Mouse (Mus musculus): ENCODE measurements at regions not wholly inside any gene's neighbourhood (a gene's known extent, or its start where the extent isn't known, plus 50 kb on each side); places are given as distances from the start of the nearest gene placed in this dataset.

GRCm38 (mm10) chr13:99118901-99119300 is 65.7 kb upstream of the Zfp366 start:
- Histone ChIP-seq H3K4me1 (peaks cover 3% of the 10 kb centered on the region), H3K9ac (no peak overlapping the region), H3K4me3 (no peak overlapping the region), H3K4me2 (no peak overlapping the region), H3K27me3 (no peaks in the 10 kb centered on the region), H3K36me3 (no peaks in the 10 kb centered on the region), H3K9me3 (no peaks in the 10 kb centered on the region), H3K27ac (no peak overlapping the region)
- no peak for ATAC-seq (ENCODE audit: insufficient number of reproducible peaks, low FRiP score, low TSS enrichment, low read depth)
- WGBS = 37% methylated on average over 7 of the region's 7 CpGs

GRCm38 (mm10) chr13:99115541-99115940 is 69.1 kb upstream of the Zfp366 start:
- 79% methylated on average over 7 of the region's 7 CpGs for WGBS
- Histone ChIP-seq H3K4me3 (no peak overlapping the region), H3K4me2 (no peak overlapping the region), H3K36me3 (no peaks in the 10 kb centered on the region), H3K4me1 (no peaks in the 10 kb centered on the region), H3K27me3 (no peaks in the 10 kb centered on the region), H3K9ac (no peak overlapping the region), H3K9me3 (no peaks in the 10 kb centered on the region), H3K27ac (no peak overlapping the region)
- ATAC-seq (ENCODE audit: insufficient number of reproducible peaks, low FRiP score, low TSS enrichment, low read depth) = no peak

GRCm38 (mm10) chr13:99114565-99114964 is 70.1 kb upstream of the Zfp366 start:
- ATAC-seq (ENCODE audit: insufficient number of reproducible peaks, low FRiP score, low TSS enrichment, low read depth) = no peak
- no peaks in the 10 kb centered on the region for H3K27me3 ChIP-seq
- no peak overlapping the region for H3K4me2 ChIP-seq
- no peak overlapping the region for H3K9ac ChIP-seq
- no peaks in the 10 kb centered on the region for H3K9me3 ChIP-seq
- 84% methylated on average over 3 of the region's 3 CpGs for WGBS
- no peaks in the 10 kb centered on the region for H3K4me1 ChIP-seq
- H3K4me3 ChIP-seq = no peak overlapping the region
- H3K36me3 ChIP-seq = no peaks in the 10 kb centered on the region
- H3K27ac ChIP-seq = no peak overlapping the region

- ATAC-seq (ENCODE audit: insufficient number of reproducible peaks, low FRiP score, low TSS enrichment, low read depth) = no peak
- 68% methylated on average over 1 of the region's 1 CpGs for WGBS
- H3K4me2 ChIP-seq = no peak overlapping the region
These were observed 72.8 kb upstream of the Zfp366 start for GRCm38 (mm10) chr13:99111736-99112386.

GRCm38 (mm10) chr13:99107983-99108382 is 76.6 kb upstream of the Zfp366 start:
- no peaks in the 10 kb centered on the region for H3K9me3 ChIP-seq
- H3K36me3 ChIP-seq = no peaks in the 10 kb centered on the region
- ATAC-seq (ENCODE audit: insufficient number of reproducible peaks, low FRiP score, low TSS enrichment, low read depth) = no peak
- no peak overlapping the region for H3K4me2 ChIP-seq
- no peaks in the 10 kb centered on the region for H3K4me1 ChIP-seq
- WGBS = 88% methylated on average over 4 of the region's 4 CpGs
- no peaks in the 10 kb centered on the region for H3K27me3 ChIP-seq
- no peak overlapping the region for H3K27ac ChIP-seq
- H3K4me3 ChIP-seq = no peak overlapping the region
- no peak overlapping the region for H3K9ac ChIP-seq

More at GRCm38 (mm10) chr13:99111736-99112386, 72.8 kb upstream of the Zfp366 start:
- Histone ChIP-seq H3K36me3 (no peaks in the 10 kb centered on the region), H3K27ac (no peak overlapping the region), H3K9me3 (no peaks in the 10 kb centered on the region), H3K4me1 (no peaks in the 10 kb centered on the region), H3K4me3 (no peak overlapping the region), H3K9ac (no peak overlapping the region), H3K27me3 (no peaks in the 10 kb centered on the region)

DNA sequence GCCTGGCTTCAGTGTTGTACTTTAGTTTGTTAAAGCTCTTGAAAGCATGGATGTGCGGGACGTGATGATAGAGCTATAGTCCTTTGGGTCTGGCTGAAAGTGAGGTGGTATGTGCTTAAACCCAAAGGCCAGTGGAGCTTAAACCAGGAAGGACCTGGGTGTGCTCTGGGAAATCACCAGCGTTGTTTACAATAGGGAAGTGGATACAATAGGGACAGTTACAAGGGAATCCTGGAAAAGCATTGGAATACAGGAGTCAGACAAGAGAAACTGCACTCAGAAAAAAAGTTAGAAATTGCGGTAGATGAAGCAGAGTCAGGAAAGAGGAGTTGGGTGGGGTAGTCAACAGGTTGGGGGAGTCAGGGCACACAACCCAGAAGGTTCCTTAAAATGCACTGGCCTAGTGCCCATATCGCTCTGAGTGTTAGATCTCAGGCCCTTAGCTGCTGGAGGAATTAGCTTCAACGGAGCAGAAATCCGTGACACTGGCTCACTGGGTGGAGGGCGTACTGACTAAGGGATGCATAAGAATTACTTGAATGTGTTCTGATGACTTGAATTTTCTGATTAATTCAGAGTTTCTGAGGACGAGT is 82.4 kb upstream of the Zfp366 start:
- ATAC-seq (ENCODE audit: insufficient number of reproducible peaks, low FRiP score, low TSS enrichment, low read depth) = no peak
- H3K4me2 ChIP-seq = no peak overlapping the region
- H3K27ac ChIP-seq = no peak overlapping the region
- no peaks in the 10 kb centered on the region for H3K36me3 ChIP-seq
- WGBS = 87% methylated on average over 9 of the region's 9 CpGs
- H3K4me1 ChIP-seq = no peaks in the 10 kb centered on the region
- no peak overlapping the region for H3K4me3 ChIP-seq
- H3K9ac ChIP-seq = no peak overlapping the region
- no peaks in the 10 kb centered on the region for H3K9me3 ChIP-seq
- no peaks in the 10 kb centered on the region for H3K27me3 ChIP-seq

GRCm38 (mm10) chr13:99100430-99101409 is 83.9 kb upstream of the Zfp366 start:
- no peaks in the 10 kb centered on the region for H3K9me3 ChIP-seq
- H3K36me3 ChIP-seq = no peaks in the 10 kb centered on the region
- ATAC-seq (ENCODE audit: insufficient number of reproducible peaks, low FRiP score, low TSS enrichment, low read depth) = no peak
- H3K27me3 ChIP-seq = no peaks in the 10 kb centered on the region
- H3K27ac ChIP-seq = 0 out of 2 replicates have a peak overlapping the region, but pooled peaks have one; percentile 7
- 0 out of 2 replicates have a peak overlapping the region, but pooled peaks have one; percentile 4 for H3K4me3 ChIP-seq
- no peak overlapping the region for H3K9ac ChIP-seq
- H3K4me1 ChIP-seq = no peaks in the 10 kb centered on the region
- no peak overlapping the region; the same call in 1 of the 2 replicates for H3K4me2 ChIP-seq
- WGBS = 56% methylated on average over 25 of the region's 25 CpGs

DNA sequence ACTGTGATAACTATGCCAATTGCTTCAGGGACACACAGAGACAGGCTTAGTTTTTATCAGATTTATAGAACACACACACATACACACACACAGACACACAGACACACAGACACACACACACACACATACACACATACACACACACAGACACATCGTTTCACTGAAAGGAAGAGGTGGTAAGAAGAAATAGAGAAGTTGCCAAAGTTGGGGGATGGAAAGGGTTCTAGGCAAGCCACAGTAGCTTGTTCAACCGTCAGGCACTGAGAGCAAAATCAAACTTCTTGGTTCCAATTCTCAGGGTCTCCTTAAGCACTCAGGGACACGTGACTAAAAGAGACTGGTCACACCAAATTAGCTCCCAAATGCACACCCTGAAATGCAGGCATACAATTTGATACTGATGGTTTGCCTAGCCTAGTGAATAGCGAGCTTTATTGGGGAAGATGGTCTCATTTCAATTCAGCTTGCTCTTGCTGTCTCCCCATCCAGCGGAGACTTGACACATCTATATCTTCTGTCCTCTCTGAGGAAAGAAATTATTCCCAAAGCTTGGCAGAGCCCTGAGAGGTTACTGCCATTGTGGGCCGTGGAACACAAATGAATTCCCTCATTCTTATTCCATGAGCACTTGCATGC is 84.7 kb upstream of the Zfp366 start:
- no peak for ATAC-seq (ENCODE audit: insufficient number of reproducible peaks, low FRiP score, low TSS enrichment, low read depth)
- Histone ChIP-seq H3K4me3 (no peak overlapping the region), H3K36me3 (no peaks in the 10 kb centered on the region), H3K27me3 (no peaks in the 10 kb centered on the region), H3K9ac (no peak overlapping the region), H3K9me3 (no peaks in the 10 kb centered on the region), H3K27ac (no peak overlapping the region), H3K4me1 (no peaks in the 10 kb centered on the region), H3K4me2 (no peak overlapping the region)
- WGBS = 70% methylated on average over 6 of the region's 6 CpGs

DNA sequence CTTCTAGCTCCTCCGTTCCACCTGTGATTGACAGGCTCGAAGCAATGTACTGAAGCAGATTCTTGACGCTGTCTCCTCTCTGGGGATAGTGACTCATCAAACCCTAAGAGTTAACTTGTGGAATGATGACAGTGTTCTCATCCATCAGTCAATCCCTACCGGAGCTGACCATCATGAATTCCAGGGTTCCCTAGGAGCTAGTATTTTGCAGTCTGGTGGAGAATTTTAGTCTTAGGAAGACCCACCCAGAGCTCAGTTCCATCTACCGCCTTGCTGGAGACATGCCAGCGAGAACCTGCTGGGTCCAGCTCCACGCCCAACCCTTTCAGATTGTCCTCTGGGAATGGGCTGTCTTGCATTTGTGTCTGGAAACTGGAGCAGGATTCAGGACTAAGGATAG is 85.4 kb upstream of the Zfp366 start:
- Histone ChIP-seq H3K4me1 (no peaks in the 10 kb centered on the region), H3K9me3 (no peaks in the 10 kb centered on the region), H3K27me3 (no peaks in the 10 kb centered on the region), H3K9ac (no peak overlapping the region), H3K4me3 (no peak overlapping the region), H3K27ac (no peak overlapping the region), H3K4me2 (no peak overlapping the region), H3K36me3 (no peaks in the 10 kb centered on the region)
- no peak for ATAC-seq (ENCODE audit: insufficient number of reproducible peaks, low FRiP score, low TSS enrichment, low read depth)
- 79% methylated on average over 7 of the region's 7 CpGs for WGBS

- Histone ChIP-seq H3K27me3 (no peaks in the 10 kb centered on the region), H3K4me3 (no peak overlapping the region), H3K27ac (no peak overlapping the region), H3K9ac (no peak overlapping the region), H3K4me2 (no peak overlapping the region), H3K4me1 (peaks cover 2% of the 10 kb centered on the region; the same call in 1 of the 2 replicates), H3K9me3 (no peaks in the 10 kb centered on the region), H3K36me3 (no peaks in the 10 kb centered on the region)
- no peak for ATAC-seq (ENCODE audit: insufficient number of reproducible peaks, low FRiP score, low TSS enrichment, low read depth)
- WGBS = 91% methylated on average over 6 of the region's 6 CpGs
These were observed 86.7 kb upstream of the Zfp366 start for GRCm38 (mm10) chr13:99097606-99098545.

DNA sequence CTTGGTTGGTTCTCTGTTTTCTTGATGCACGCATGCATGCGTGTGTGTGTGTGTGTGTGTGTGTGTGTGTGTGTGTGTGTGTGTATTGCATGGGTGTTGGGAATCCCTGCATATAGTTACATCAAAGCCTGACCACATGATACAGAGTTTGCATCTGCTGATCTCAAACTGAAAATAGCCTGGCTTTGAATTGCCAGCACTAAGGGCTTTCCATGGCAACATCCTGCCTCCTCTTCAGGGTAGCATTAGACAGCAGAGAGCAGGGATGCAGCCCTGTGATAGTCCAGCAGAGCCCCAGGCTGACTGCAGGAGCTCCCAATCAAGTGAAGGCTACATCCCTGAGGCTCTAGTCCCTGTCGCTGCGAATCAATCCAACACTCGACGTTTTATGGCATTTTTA is 87.8 kb upstream of the Zfp366 start:
- H3K4me2 ChIP-seq = no peak overlapping the region
- no peak for ATAC-seq (ENCODE audit: insufficient number of reproducible peaks, low FRiP score, low TSS enrichment, low read depth)
- no peaks in the 10 kb centered on the region for H3K9me3 ChIP-seq
- no peak overlapping the region for H3K9ac ChIP-seq
- peaks cover 9% of the 10 kb centered on the region; the same call in 1 of the 2 replicates for H3K4me1 ChIP-seq
- 88% methylated on average over 6 of the region's 6 CpGs for WGBS
- no peak overlapping the region for H3K4me3 ChIP-seq
- H3K27me3 ChIP-seq = no peaks in the 10 kb centered on the region
- H3K27ac ChIP-seq = no peak overlapping the region
- no peaks in the 10 kb centered on the region for H3K36me3 ChIP-seq
